Mouse (Mus musculus) E14TG2a.4 (cell line): Measurements from ENCODE around the gene Gcfc2.

Experiments
- CTCF ChIP-seq: conservative IDR thresholded peaks from 2 replicates; pipeline ENCODE4 v1.5.1; 2014; ENCODE audit warnings: low read length
- NANOG ChIP-seq: IDR thresholded peaks from 2 replicates; pipeline ENCODE4 v1.6.1; 2014; ENCODE audit warnings: borderline replicate concordance, low read length, mixed read lengths
- POU5F1 ChIP-seq: IDR thresholded peaks from 2 replicates; pipeline ENCODE4 v1.6.1; 2014; ENCODE audit warnings: low read length, borderline replicate concordance

GRCm38 (mm10) chr6:81912177-81912576 is 11.3 kb upstream of the Gcfc2 start:
- TF ChIP-seq CTCF (no peak), NANOG (no peak), POU5F1 (no peak)
